22 mouse cellular contexts compared by ENCODE assay signal in genomic region chr4:8101466-8101865, GRCm38 (mm10).
DNase-seq lines count a peak whose midpoint lies in the region; ATAC-seq and TF ChIP-seq lines count a peak whose summit lies in the region.
"Had no signal": no experiment of that assay in that cellular context is flagged by ENCODE, and none has a peak within 500 bp of the region (broad histone marks: within the 10 kb centered on the region; RNA-seq: fewer than 3 reads in every experiment).

No protein-coding gene starts in this region.

- H3K27me3 ChIP-seq in forebrain, embryonic 13.5 days = peaks cover 33% of the 10 kb centered on the region
- peaks cover 21% of the 10 kb centered on the region; the same call in 1 of the 2 replicates for H3K27me3 ChIP-seq in forebrain, embryonic 10.5 days (ENCODE audit: poor library complexity, severe bottlenecking)
- H3K27me3 ChIP-seq in heart, postnatal 0 days (ENCODE audit: control insufficient read depth, insufficient read depth, low read length) = no peaks in the 10 kb centered on the region
- no peaks in the 10 kb centered on the region for H3K27me3 ChIP-seq in midbrain, postnatal 0 days (ENCODE audit: insufficient read depth, low read length)
- no peaks in the 10 kb centered on the region for H3K27me3 ChIP-seq in midbrain, embryonic 15.5 days (replicated peaks)
- H3K27me3 ChIP-seq: CH12.LX; embryonic facial prominence, embryonic 15.5 days; heart, embryonic 15.5 days had no signal

- no peak overlapping the region for H3K4me3 ChIP-seq in forebrain, embryonic 13.5 days
- no peak overlapping the region for H3K4me3 ChIP-seq in forebrain, embryonic 10.5 days
- H3K4me3 ChIP-seq in heart, postnatal 0 days (ENCODE audit: low read depth, low read length) = no peak overlapping the region
- H3K4me3 ChIP-seq in midbrain, postnatal 0 days (ENCODE audit: low read depth, low read length) = no peak overlapping the region
- H3K4me3 ChIP-seq in midbrain, embryonic 15.5 days = no peak overlapping the region
- H3K4me3 ChIP-seq: embryonic facial prominence, embryonic 15.5 days; erythroblast, embryonic 14.5 days; gastrocnemius, adult 2 months; heart, embryonic 10.5 days; heart, embryonic 15.5 days had no signal

- no peak overlapping the region for H3K27ac ChIP-seq in forebrain, embryonic 13.5 days
- no peak overlapping the region for H3K27ac ChIP-seq in forebrain, embryonic 10.5 days
- no peak overlapping the region for H3K27ac ChIP-seq in heart, postnatal 0 days (ENCODE audit: low read depth)
- no peak overlapping the region for H3K27ac ChIP-seq in midbrain, postnatal 0 days (ENCODE audit: low read depth, low read length)
- H3K27ac ChIP-seq in midbrain, embryonic 15.5 days = no peak overlapping the region
- H3K27ac ChIP-seq: embryonic facial prominence, embryonic 15.5 days; gastrocnemius, adult 2 months; heart, embryonic 10.5 days; heart, embryonic 15.5 days had no signal

- H3K9me3 ChIP-seq in forebrain, embryonic 13.5 days (replicated peaks) = no peaks in the 10 kb centered on the region
- no peaks in the 10 kb centered on the region for H3K9me3 ChIP-seq in forebrain, embryonic 10.5 days
- no peaks in the 10 kb centered on the region for H3K9me3 ChIP-seq in heart, postnatal 0 days (replicated peaks; ENCODE audit: control insufficient read depth, low read length)
- H3K9me3 ChIP-seq in midbrain, postnatal 0 days (ENCODE audit: low read length) = no peaks in the 10 kb centered on the region
- H3K9me3 ChIP-seq in midbrain, embryonic 15.5 days = no peaks in the 10 kb centered on the region
- H3K9me3 ChIP-seq: embryonic facial prominence, embryonic 15.5 days; heart, embryonic 10.5 days; heart, embryonic 15.5 days had no signal

- no peak for TF ChIP-seq EP300 in heart, postnatal 0 days (IDR thresholded peaks at IDR 0.05; ENCODE audit: low read depth)

- 44% methylated on average over 3 of the region's 3 CpGs for WGBS in forebrain, embryonic 13.5 days
- WGBS in forebrain, embryonic 10.5 days = 91% methylated on average over 3 of the region's 3 CpGs
- WGBS in heart, postnatal 0 days = 22% methylated on average over 3 of the region's 3 CpGs
- 78% methylated on average over 3 of the region's 3 CpGs for WGBS in midbrain, postnatal 0 days
- WGBS in midbrain, embryonic 15.5 days = 77% methylated on average over 3 of the region's 3 CpGs

- H3K36me3 ChIP-seq in forebrain, embryonic 13.5 days (ENCODE audit: poor library complexity, severe bottlenecking) = no peaks in the 10 kb centered on the region
- H3K36me3 ChIP-seq in forebrain, embryonic 10.5 days (replicated peaks) = no peaks in the 10 kb centered on the region
- no peaks in the 10 kb centered on the region for H3K36me3 ChIP-seq in heart, postnatal 0 days (replicated peaks; ENCODE audit: control insufficient read depth, insufficient read depth, low read length)
- H3K36me3 ChIP-seq in midbrain, postnatal 0 days (ENCODE audit: insufficient read depth, low read length) = no peaks in the 10 kb centered on the region
- no peaks in the 10 kb centered on the region for H3K36me3 ChIP-seq in midbrain, embryonic 15.5 days (replicated peaks)
- H3K36me3 ChIP-seq: embryonic facial prominence, embryonic 15.5 days; heart, embryonic 10.5 days; heart, embryonic 15.5 days had no signal

- peaks cover 19% of the 10 kb centered on the region for H3K4me1 ChIP-seq in forebrain, embryonic 13.5 days
- H3K4me1 ChIP-seq in forebrain, embryonic 10.5 days = peaks cover 15% of the 10 kb centered on the region
- no peaks in the 10 kb centered on the region for H3K4me1 ChIP-seq in heart, postnatal 0 days (ENCODE audit: control insufficient read depth, insufficient read depth)
- no peaks in the 10 kb centered on the region for H3K4me1 ChIP-seq in midbrain, postnatal 0 days (ENCODE audit: insufficient read depth, low read length)
- H3K4me1 ChIP-seq in midbrain, embryonic 15.5 days = peaks cover 5% of the 10 kb centered on the region; the same call in 1 of the 2 replicates
- H3K4me1 ChIP-seq: embryonic facial prominence, embryonic 15.5 days; heart, embryonic 10.5 days had no signal

- no peak for TF ChIP-seq CTCF in heart, postnatal 0 days (IDR thresholded peaks at IDR 0.05; ENCODE audit: low read depth)
- TF ChIP-seq CTCF in midbrain, postnatal 0 days (IDR thresholded peaks at IDR 0.05) = no peak

- H3K4me2 ChIP-seq in forebrain, embryonic 13.5 days = no peak overlapping the region
- H3K4me2 ChIP-seq in heart, postnatal 0 days (ENCODE audit: low read depth, low read length) = no peak overlapping the region
- no peak overlapping the region for H3K4me2 ChIP-seq in midbrain, postnatal 0 days (ENCODE audit: low read depth, low read length, poor library complexity, severe bottlenecking)
- H3K4me2 ChIP-seq in midbrain, embryonic 15.5 days = no peak overlapping the region
- H3K4me2 ChIP-seq: embryonic facial prominence, embryonic 15.5 days; heart, embryonic 15.5 days had no signal

- ATAC-seq in forebrain, embryonic 13.5 days = 0 out of 2 replicates have a peak, but pooled peaks have one; percentile 41
- no peak for ATAC-seq in heart, postnatal 0 days (ENCODE audit: insufficient read depth, low read depth)
- no peak for ATAC-seq in midbrain, postnatal 0 days (ENCODE audit: low FRiP score)
- ATAC-seq in midbrain, embryonic 15.5 days (replicated peaks) = no peak
- ATAC-seq: intestine, postnatal 0 days had no signal

- no peak overlapping the region for H3K9ac ChIP-seq in forebrain, embryonic 13.5 days
- H3K9ac ChIP-seq in heart, postnatal 0 days (replicated peaks; ENCODE audit: low read depth, low read length) = no peak overlapping the region
- H3K9ac ChIP-seq in midbrain, postnatal 0 days (replicated peaks; ENCODE audit: low read length, poor library complexity, severe bottlenecking) = no peak overlapping the region
- H3K9ac ChIP-seq in midbrain, embryonic 15.5 days = no peak overlapping the region
- H3K9ac ChIP-seq: embryonic facial prominence, embryonic 15.5 days; heart, embryonic 15.5 days had no signal

- DNase-seq in forebrain, embryonic 10.5 days (ENCODE audit: extremely low spot score, low spot score) = no peak
- DNase-seq in heart, postnatal 0 days (ENCODE audit: low spot score) = peak; percentile 16
- no peak for DNase-seq in heart, adult 9 months (ENCODE audit: low spot score in 2 of 2)
- peak; percentile 30 for DNase-seq in midbrain, postnatal 0 days (ENCODE audit: low spot score)
- DNase-seq in MN1 (ENCODE audit: low spot score) = no peak
- DNase-seq: adrenal gland, adult 8-10 months; adrenal gland, postnatal 36 days; cerebellum, adult 11 months; cerebellum, adult 8-10 months; cerebellum, postnatal 25 days; gastrocnemius, adult 2 months; gastrocnemius, postnatal 36 days; heart, adult 11 months; kidney, adult 8-10 months had no signal

Comparison
In these comparisons a context has a peak if more than half of its experiments do, and no peak if none do; other contexts are left out.
1. DNase-seq: peak in heart, postnatal 0 days (single experiment) and midbrain, postnatal 0 days (single experiment); none in forebrain, embryonic 10.5 days (single experiment), heart, adult 9 months (0 of 2) and MN1 (single experiment).